Mouse (Mus musculus) embryo, embryonic 10 days (tissue): ENCODE measurements around the gene Dnaja4.
"Not testable (repeated sequence)": the region's sequence is repeated elsewhere in the genome, so short reads cannot be mapped to it uniquely, and the experiment has no call there.

ENCODE experiments used
- DNase-seq: peaks from one replicate; pipeline ENCODE4 v3.0.0-alpha.2; 2015; ENCODE audit warnings: low spot score

Dnaja4 gene

GRCm38 (mm10) chr9:54698318-54699086 is at the start of gene Dnaja4:
Gene Dnaja4, plus strand, starts transcription at chr9:54698873.
- DNase-seq = peak; percentile 8

- no peak for DNase-seq
These were observed 49.3 kb upstream of the Dnaja4 start for GRCm38 (mm10) chr9:54649360-54649759.

- DNase-seq = no peak
These were observed 45.9 kb upstream of the Dnaja4 start for GRCm38 (mm10) chr9:54652778-54653177.

DNA sequence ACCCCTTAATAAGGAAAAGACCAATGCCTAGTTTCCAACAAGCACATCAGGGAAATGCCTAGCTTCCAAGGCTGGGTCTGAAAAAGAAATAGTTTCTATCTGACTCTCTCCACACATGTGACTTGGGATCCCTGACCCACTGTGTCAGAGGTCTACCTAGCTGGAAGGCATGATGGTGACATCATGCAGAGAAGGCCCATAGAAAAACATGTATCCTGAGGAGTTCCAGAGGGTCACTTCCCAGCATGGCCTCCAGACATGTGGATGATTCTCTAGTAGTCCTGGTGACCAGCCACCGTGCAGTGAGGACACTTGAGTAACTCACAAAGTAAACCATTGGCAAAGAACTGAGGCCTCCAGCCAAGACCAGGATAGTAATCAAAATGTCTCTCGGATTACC is 42.8 kb upstream of the Dnaja4 start:
- DNase-seq = no peak

GRCm38 (mm10) chr9:54656402-54656801 is 42.3 kb upstream of the Dnaja4 start:
- no peak for DNase-seq

- DNase-seq = no peak
These were observed 39.9 kb upstream of the Dnaja4 start for GRCm38 (mm10) chr9:54658773-54659172.

DNA sequence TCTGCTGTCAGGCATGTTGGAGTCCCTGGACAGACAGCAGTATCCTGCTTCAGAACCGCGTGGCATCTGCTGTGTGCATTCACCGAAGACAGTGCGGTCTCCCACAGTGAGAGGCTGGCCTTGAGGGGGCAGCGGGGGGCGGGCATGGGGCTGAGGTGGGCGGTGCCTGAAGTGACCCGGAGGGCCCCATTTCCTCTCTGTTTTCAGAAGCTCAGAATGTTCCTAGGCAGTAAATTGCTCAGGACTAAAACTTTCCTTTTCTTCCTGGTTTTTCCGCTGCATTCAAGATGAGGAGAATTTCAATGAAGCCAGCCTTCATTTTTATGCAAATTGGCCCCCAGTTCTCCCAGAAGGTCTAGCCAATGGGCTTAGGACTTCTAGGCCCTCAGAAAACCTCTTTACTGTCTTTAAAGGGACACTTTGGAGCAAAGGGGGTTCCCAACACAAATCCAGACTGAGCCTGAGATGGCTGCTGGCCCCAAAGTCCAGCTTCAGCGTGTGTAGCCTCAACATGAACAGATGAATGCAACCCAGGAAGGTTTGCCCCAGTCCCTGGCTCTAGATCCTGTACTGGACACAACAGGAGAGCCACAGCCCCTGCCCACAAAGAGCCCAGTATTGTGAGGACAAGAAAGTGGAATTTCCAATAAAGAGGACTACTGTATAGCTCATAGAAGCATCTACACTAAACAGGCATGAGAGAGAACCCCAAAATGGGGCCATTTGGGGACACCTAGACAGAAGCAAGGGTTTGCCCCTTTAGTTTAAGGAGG is 36.9 kb upstream of the Dnaja4 start, which contains the start of gene Acsbg1:
Acsbg1 (minus strand) TSS at position 266 of the 773 bp plus-strand sequence.
- peak; percentile 13 for DNase-seq

DNA sequence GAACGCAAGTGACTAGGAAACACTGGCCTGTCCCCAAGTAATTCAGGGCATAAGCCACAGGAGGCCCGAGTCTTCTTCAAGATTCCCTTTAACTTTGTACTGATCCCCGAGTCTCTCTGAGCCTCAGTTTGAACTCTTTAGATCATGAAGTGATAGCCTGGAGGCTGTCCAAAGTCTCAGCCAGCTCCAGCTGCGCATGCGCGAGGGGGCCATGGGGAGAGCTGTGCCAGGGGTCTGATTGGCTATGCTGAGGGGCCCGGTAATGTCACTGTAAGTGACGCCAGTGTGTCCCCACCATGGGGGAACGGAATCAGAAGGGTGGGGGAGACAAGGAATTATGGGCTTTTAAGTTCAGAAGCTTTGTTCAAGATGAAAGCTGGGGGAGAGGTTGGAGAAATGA is 34.3 kb upstream of the Dnaja4 start:
- no peak for DNase-seq

GRCm38 (mm10) chr9:54666116-54666515 is 32.6 kb upstream of the Dnaja4 start:
- no peak for DNase-seq

GRCm38 (mm10) chr9:54668455-54668854 is 30.2 kb upstream of the Dnaja4 start:
- no peak for DNase-seq

GRCm38 (mm10) chr9:54671962-54672361 is 26.7 kb upstream of the Dnaja4 start:
- no peak for DNase-seq

DNA sequence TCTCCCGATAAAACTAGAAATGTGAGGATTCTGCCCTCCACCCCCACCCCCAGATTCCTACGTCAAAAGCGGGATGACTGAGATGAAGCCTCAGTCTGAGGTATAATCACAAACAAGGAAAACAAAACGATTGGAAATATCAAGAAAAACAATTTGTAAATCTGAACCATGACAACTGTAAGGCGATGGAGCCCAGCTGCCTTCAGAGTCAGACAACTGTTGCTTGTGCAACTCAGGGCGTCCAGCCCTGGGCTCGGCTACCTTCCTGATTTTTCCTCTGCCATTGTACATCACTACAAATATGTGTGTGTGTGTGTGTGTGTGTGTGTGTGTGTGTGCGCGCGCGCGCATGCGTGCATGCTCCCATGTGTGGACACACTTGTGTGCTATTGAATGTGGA is 24.8 kb upstream of the Dnaja4 start:
- DNase-seq = no peak

- peak; percentile 90 for DNase-seq
These were observed 22.1 kb upstream of the Dnaja4 start for GRCm38 (mm10) chr9:54676531-54676986.

DNA sequence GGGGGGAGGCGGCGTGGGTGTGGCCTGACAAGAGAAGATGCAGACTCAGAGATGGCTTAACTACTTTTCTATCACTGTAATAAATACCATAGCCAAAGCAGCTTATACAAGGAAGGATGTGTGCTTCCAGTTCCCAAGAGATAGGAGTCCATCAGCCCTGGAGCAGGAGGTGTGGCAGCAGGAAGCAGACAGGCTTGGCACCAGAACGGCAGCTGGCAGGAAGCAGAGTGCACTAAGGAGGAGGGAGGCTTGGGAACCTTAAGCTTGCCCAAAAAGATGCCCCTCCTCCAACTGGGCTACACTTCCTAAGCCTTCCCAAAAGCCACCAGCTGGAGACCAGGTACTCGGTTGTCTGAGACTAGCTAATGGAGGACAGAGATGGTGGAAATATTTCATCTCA is 15.8 kb upstream of the Dnaja4 start:
- no peak for DNase-seq

DNA sequence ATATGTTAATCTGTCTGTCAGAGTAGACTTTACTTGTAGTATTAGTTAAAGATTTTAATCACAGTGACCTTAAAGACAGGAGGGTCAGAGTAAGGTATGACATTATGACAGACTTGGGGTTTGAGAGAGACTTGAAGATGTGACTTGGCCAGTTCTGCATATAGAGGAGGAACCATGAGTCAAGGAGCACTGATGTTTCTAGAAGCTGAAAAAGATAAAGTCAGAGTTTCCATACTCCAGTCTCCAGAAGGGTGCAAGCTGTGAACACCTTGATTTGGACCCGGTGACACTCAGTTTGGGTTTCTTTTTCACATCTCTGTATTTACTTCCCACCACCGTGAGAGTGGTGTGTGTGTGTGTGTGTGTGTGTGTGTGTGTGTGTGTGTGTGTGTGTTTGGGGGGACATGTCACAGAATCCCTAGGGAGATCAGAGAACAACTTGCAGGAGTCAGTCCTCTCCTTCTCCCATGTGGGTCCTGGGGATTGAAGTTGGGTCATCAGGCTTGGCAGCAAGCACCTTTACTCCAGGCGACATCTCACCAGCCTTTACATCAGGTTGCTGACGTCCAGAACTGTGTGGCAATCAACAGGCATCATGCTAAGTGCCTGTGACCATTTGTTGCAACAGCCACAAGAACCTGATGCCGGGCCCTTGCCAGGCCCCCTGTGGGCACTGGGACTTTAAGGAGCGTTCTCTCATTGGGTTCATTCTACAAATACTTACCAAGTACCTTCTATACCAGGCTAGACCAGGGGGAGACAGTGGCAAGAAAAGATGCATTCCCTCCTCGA is 14.7 kb upstream of the Dnaja4 start:
- no peak for DNase-seq

DNA sequence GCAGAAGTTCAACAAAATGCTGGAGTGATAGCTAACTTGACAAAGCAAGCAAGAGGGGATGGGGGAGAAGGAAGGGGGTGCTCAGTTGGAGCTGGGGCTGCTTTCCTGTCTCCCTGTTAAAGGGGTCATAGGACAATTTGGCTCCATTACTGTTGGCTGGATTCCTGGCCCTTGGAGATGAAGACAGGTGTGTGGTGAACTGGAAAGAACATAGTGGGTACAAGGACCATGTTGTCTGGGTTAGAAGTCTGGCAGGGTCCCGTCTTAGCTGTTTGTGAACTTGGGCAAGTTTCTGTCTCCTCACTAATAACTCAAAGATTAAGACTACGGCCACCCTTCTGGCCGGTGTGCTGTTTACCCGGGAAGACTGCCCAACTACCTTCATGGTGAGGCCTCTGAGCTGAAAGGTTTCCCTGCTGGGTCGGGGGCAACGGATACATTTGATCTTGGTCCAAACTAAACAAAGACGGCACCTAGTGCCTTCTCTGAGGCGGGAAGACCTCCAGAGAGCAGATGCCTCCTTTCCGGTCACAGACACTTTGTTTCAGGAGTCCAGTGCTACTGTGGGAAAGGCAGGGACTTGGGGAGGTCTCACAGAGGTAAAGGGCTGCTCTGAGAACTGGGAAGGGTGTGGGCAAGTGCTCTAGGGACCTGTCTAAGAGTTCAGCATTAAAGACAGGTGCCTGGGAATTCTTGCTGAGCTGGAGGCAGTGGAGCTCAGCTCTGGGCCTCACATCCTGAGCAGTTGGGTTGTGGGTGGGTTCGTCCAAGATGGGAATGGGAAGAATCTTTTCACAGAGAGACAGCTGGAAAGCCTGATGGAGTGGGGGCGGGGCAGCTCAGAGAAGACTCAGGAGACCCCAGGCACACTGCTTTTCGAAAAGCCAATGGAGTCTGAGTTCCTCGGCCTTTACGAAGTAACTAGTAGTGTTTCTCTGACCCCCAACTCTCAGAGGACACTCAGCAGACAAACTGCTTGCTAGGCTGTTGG is 11.1 kb upstream of the Dnaja4 start:
- DNase-seq = no peak

DNA sequence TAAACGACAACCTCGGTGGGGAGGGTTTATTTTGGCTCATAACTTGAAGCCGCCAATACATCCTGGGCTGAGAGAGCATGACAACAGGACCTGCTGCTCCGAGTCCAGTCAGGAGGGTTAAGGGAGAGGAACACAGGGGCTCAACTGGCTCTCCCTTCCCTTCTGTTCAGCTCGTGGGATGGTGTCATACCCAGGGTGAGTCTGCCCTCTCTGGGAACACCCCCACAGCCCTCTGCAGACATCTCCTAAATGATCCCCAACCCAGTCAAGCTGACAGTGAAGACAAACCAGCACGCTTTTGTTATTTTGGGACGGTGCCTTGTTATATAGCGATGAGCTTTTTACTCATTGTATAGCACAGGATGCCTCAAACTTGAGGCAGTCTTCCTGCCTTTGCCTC is 9.2 kb upstream of the Dnaja4 start:
- no peak for DNase-seq

GRCm38 (mm10) chr9:54690697-54691096 is 8.0 kb upstream of the Dnaja4 start:
- DNase-seq = not testable (repeated sequence)

DNA sequence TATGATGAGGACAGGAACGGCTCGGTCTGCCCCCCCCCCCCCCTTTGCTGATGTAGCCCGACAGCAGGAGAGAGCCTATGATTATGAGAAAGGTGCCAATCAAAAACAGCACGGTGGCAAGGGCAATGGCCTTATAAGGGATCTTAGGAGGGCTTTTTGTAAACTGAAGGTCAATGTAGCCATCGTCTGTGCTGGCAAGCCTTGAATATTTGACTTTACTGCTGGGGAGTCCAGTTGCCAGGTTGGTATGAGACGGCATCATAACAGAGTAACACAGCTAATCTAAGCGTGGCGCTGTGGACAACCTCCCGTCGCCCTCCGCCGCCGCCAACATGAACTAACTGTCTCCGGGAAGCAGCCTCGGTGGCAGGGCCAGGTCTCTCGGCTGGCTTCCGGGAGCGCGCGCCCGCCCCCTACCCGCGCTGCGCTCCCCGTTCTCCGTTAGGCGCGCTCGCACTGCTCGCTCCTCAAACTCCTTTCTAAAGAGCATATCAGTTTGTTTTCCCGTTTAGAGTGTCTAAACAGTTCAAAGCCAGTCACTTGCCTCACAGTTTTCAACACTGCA is 7.3 kb upstream of the Dnaja4 start:
- peak; percentile 54 for DNase-seq

DNA sequence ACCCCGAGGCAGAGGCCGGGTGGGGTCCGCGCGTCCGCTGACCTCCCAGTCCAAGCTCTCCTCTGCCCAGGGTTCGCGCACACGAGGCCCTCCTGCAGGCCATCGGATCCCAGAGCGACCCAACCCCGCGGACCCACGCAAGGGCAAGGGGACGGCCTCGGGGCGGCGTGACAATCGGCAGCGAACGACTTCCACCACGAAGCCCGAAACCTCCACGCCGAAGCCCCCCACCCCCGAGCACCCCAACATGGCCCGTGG is 343 bp downstream of the Dnaja4 start:
- DNase-seq = peak; percentile 11
